Mouse (Mus musculus): ENCODE data around the gene Pou5f1.

Pou5f1 gene

GRCm38 (mm10) chr17:35551881-35552414, 46.1 kb downstream of the Pou5f1 start, which contains the start of gene Cdsn:
Gene Cdsn (plus strand): TSS chr17:35552128.
- no peak for DNase-seq (ENCODE audit: low spot score)

- DNase-seq (ENCODE audit: low spot score), result no peak
Observed at GRCm38 (mm10) chr17:35554321-35554720, 48.5 kb downstream of the Pou5f1 start.

GRCm38 (mm10) chr17:35554761-35555397, 49.1 kb downstream of the Pou5f1 start:
- DNase-seq (ENCODE audit: low spot score), result no peak

- no peak for DNase-seq (ENCODE audit: low spot score)
Observed at GRCm38 (mm10) chr17:35556186-35556765, 50.5 kb downstream of the Pou5f1 start.

GRCm38 (mm10) chr17:35556812-35557211, 51.0 kb downstream of the Pou5f1 start:
- DNase-seq (ENCODE audit: low spot score), result peak; percentile 46

GRCm38 (mm10) chr17:35557351-35557750, 51.5 kb downstream of the Pou5f1 start:
- DNase-seq (ENCODE audit: low spot score), result no peak

GRCm38 (mm10) chr17:35558216-35558615, 52.4 kb downstream of the Pou5f1 start:
- no peak for DNase-seq (ENCODE audit: low spot score)
